Mouse (Mus musculus): ENCODE results near the gene Dcx. TPM values are rescaled to one million over a fixed set of nuclear protein-coding genes. Genes with fewer than 3 reads are reported as not detected.
A peak's percentile ranks its signal among the peaks of the same experiment; 100 is the strongest.

Gene Dcx
- polyA plus RNA-seq, 1 experiment = 2.8 TPM

- H3K4me3 ChIP-seq (replicated peaks; ENCODE audit: insufficient read depth, low read depth, low read length) = no peak overlapping the region
- H3K4me1 ChIP-seq (ENCODE audit: control insufficient read depth, insufficient read depth, low read length) = no peaks in the 10 kb centered on the region
- TF ChIP-seq CTCF (IDR thresholded peaks at IDR 0.05; ENCODE audit: borderline replicate concordance, insufficient read depth, low read depth, low read length) = no peak
- TF ChIP-seq POLR2A (IDR thresholded peaks at IDR 0.05; ENCODE audit: borderline replicate concordance, insufficient read depth, low read length) = no peak
- no peak for DNase-seq
- H3K27ac ChIP-seq (ENCODE audit: insufficient read depth, low read length) = no peak overlapping the region
- 63% methylated on average over 2 of the region's 2 CpGs for WGBS
- H3K27me3 ChIP-seq (ENCODE audit: control insufficient read depth, insufficient read depth, low read length) = no peaks in the 10 kb centered on the region
Measured at GRCm38 (mm10) chrX:143904689-143905088, 28.4 kb downstream of the Dcx start.

DNA sequence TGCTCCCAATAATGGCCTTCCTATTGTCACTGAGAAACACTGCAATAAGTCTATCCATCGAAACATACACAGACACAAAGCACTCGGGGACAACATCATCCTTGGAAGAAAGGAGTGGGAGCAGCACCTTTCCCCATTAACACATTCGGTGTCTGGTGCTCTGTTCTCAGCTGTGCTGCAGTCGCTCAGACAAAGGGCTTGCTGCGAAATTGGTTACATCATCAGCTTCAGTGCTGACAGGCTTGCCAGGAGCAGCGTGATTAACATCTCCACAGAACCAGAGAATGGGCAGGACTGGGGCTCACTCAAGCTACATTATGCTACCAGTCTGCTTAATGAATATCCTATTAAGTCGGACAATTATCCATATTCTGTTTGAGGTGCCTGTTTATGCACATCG, 30.8 kb downstream of the Dcx start:
- WGBS = 51% methylated on average over 8 of the region's 8 CpGs
- Histone ChIP-seq H3K27me3 (ENCODE audit: control insufficient read depth, insufficient read depth, low read length) (no peaks in the 10 kb centered on the region), H3K4me1 (ENCODE audit: control insufficient read depth, insufficient read depth, low read length) (no peaks in the 10 kb centered on the region), H3K4me3 (replicated peaks; ENCODE audit: insufficient read depth, low read depth, low read length) (no peak overlapping the region), H3K27ac (ENCODE audit: insufficient read depth, low read length) (no peak overlapping the region)
- TF ChIP-seq CTCF (IDR thresholded peaks at IDR 0.05; ENCODE audit: borderline replicate concordance, insufficient read depth, low read depth, low read length) (no peak), POLR2A (IDR thresholded peaks at IDR 0.05; ENCODE audit: borderline replicate concordance, insufficient read depth, low read length) (no peak)
- DNase-seq = no peak

GRCm38 (mm10) chrX:143897363-143898285, 35.5 kb downstream of the Dcx start:
- Histone ChIP-seq H3K4me1 (ENCODE audit: control insufficient read depth, insufficient read depth, low read length) (no peaks in the 10 kb centered on the region), H3K4me3 (replicated peaks; ENCODE audit: insufficient read depth, low read depth, low read length) (no peak overlapping the region), H3K27me3 (ENCODE audit: control insufficient read depth, insufficient read depth, low read length) (no peaks in the 10 kb centered on the region), H3K27ac (ENCODE audit: insufficient read depth, low read length) (no peak overlapping the region)
- 13% methylated on average over 7 of the region's 7 CpGs for WGBS
- DNase-seq = peak; percentile 32 to 37
- no peak for TF ChIP-seq POLR2A (IDR thresholded peaks at IDR 0.05; ENCODE audit: borderline replicate concordance, insufficient read depth, low read length)
- no peak for TF ChIP-seq CTCF (IDR thresholded peaks at IDR 0.05; ENCODE audit: borderline replicate concordance, insufficient read depth, low read depth, low read length)

DNA sequence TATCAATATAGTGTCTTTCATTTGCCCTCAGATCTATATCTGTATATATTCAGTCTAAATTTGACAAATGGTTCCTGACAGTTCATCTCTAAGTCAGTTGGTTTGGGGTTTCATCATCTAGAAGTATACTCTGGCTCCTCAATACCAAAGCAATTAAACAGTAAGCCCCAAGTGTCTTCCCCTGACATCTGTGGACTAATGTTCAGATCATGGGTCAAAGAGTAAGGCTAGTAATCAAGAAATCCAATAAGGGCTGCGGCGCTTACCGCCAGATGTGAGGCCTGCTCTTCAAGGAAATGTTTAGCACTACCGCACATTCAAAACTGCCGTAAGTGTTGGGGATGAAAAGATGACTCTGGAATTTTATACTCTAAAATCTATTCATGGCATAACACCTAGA, 36.2 kb downstream of the Dcx start:
- H3K4me1 ChIP-seq (ENCODE audit: control insufficient read depth, insufficient read depth, low read length) = no peaks in the 10 kb centered on the region
- 87% methylated on average over 5 of the region's 5 CpGs for WGBS
- no peak overlapping the region for H3K4me3 ChIP-seq (replicated peaks; ENCODE audit: insufficient read depth, low read depth, low read length)
- H3K27ac ChIP-seq (ENCODE audit: insufficient read depth, low read length) = no peak overlapping the region
- TF ChIP-seq CTCF (IDR thresholded peaks at IDR 0.05; ENCODE audit: borderline replicate concordance, insufficient read depth, low read depth, low read length) = no peak
- no peak for TF ChIP-seq POLR2A (IDR thresholded peaks at IDR 0.05; ENCODE audit: borderline replicate concordance, insufficient read depth, low read length)
- no peak for DNase-seq
- H3K27me3 ChIP-seq (ENCODE audit: control insufficient read depth, insufficient read depth, low read length) = no peaks in the 10 kb centered on the region

DNA sequence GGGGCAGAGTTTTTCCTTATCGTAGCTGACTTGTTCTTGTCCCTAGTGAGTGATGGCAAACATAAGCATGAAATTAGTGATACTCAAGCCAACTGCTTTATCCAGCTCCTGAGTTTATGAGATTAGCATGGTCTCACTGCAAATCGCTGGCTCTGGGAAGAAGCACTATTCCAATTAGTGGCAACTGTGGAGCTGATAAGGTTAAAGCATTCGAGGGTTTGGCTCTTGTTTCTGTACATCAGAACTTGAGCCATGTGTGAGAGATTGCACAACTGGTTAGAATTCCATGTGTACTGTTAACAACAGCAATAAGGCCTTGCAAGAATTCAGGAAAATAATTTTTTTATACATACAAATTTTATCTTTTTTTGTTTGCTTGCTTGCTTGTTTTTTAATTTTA, 39.9 kb downstream of the Dcx start:
- 83% methylated on average over 3 of the region's 3 CpGs for WGBS
- no peak for DNase-seq
- Histone ChIP-seq H3K27me3 (ENCODE audit: control insufficient read depth, insufficient read depth, low read length) (no peaks in the 10 kb centered on the region), H3K4me1 (ENCODE audit: control insufficient read depth, insufficient read depth, low read length) (no peaks in the 10 kb centered on the region), H3K4me3 (replicated peaks; ENCODE audit: insufficient read depth, low read depth, low read length) (no peak overlapping the region), H3K27ac (ENCODE audit: insufficient read depth, low read length) (no peak overlapping the region)
- TF ChIP-seq POLR2A (IDR thresholded peaks at IDR 0.05; ENCODE audit: borderline replicate concordance, insufficient read depth, low read length) (no peak), CTCF (IDR thresholded peaks at IDR 0.05; ENCODE audit: borderline replicate concordance, insufficient read depth, low read depth, low read length) (no peak)

GRCm38 (mm10) chrX:143885765-143886164, 47.3 kb downstream of the Dcx start:
- no peaks in the 10 kb centered on the region for H3K4me1 ChIP-seq (ENCODE audit: control insufficient read depth, insufficient read depth, low read length)
- H3K27ac ChIP-seq (ENCODE audit: insufficient read depth, low read length) = no peak overlapping the region
- 78% methylated on average over 4 of the region's 4 CpGs for WGBS
- TF ChIP-seq CTCF (IDR thresholded peaks at IDR 0.05; ENCODE audit: borderline replicate concordance, insufficient read depth, low read depth, low read length) (no peak), POLR2A (IDR thresholded peaks at IDR 0.05; ENCODE audit: borderline replicate concordance, insufficient read depth, low read length) (no peak)
- DNase-seq = no peak
- H3K27me3 ChIP-seq (ENCODE audit: control insufficient read depth, insufficient read depth, low read length) = no peaks in the 10 kb centered on the region
- no peak overlapping the region for H3K4me3 ChIP-seq (replicated peaks; ENCODE audit: insufficient read depth, low read depth, low read length)

DNA sequence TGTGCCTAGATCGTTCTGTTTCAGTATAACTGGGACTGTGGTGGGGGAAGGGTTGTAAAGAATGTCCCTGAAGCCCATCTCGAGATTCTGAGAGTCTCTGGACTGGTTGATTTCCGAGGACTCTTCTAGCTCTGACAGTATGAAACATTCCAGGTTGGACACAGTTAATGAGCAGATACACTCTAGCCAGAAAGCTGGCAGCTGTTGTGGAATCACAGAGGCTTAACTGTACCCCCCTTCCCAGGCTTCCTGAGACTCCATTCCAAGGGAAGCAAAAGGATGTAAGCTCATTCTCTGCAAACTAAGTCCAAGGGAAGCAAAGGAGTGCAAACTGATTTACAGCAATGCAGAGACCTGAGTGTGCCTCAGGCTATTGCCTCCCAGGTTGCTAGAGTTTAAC, 48.2 kb downstream of the Dcx start:
- 25% methylated on average over 3 of the region's 3 CpGs for WGBS
- no peaks in the 10 kb centered on the region for H3K27me3 ChIP-seq (ENCODE audit: control insufficient read depth, insufficient read depth, low read length)
- no peaks in the 10 kb centered on the region for H3K4me1 ChIP-seq (ENCODE audit: control insufficient read depth, insufficient read depth, low read length)
- H3K27ac ChIP-seq (ENCODE audit: insufficient read depth, low read length) = no peak overlapping the region
- DNase-seq = no peak
- no peak overlapping the region for H3K4me3 ChIP-seq (replicated peaks; ENCODE audit: insufficient read depth, low read depth, low read length)
- TF ChIP-seq POLR2A (IDR thresholded peaks at IDR 0.05; ENCODE audit: borderline replicate concordance, insufficient read depth, low read length) (no peak), CTCF (IDR thresholded peaks at IDR 0.05; ENCODE audit: borderline replicate concordance, insufficient read depth, low read depth, low read length) (no peak)

GRCm38 (mm10) chrX:143884299-143884698, 48.8 kb downstream of the Dcx start:
- peak; percentile 39 to 53 for DNase-seq
- WGBS = 15% methylated on average over 6 of the region's 6 CpGs
- no peak for TF ChIP-seq POLR2A (IDR thresholded peaks at IDR 0.05; ENCODE audit: borderline replicate concordance, insufficient read depth, low read length)
- no peak for TF ChIP-seq CTCF (IDR thresholded peaks at IDR 0.05; ENCODE audit: borderline replicate concordance, insufficient read depth, low read depth, low read length)
- Histone ChIP-seq H3K4me1 (ENCODE audit: control insufficient read depth, insufficient read depth, low read length) (no peaks in the 10 kb centered on the region), H3K27ac (ENCODE audit: insufficient read depth, low read length) (no peak overlapping the region), H3K27me3 (ENCODE audit: control insufficient read depth, insufficient read depth, low read length) (no peaks in the 10 kb centered on the region), H3K4me3 (replicated peaks; ENCODE audit: insufficient read depth, low read depth, low read length) (no peak overlapping the region)

Measured in cerebellum, adult 2 months (tissue).